Mouse (Mus musculus) heart, embryonic 11.5 days (tissue): Measurements from ENCODE around the gene Paqr6. TPM values are rescaled to one million over a fixed set of nuclear protein-coding genes. Genes with fewer than 3 reads are reported as not detected.

Experiments used
- ATAC-seq: fragments of 200-750 bp; cut with Nextera tagmentation; replicated peaks from 2 replicates; pipeline ENCODE4 v1.8.0; 2017; ENCODE audit warnings: moderate library complexity; ENCODE audit not compliant: insufficient number of reproducible peaks, low FRiP score, low TSS enrichment
- H3K27ac ChIP-seq: fragments of 300-500 bp; sonication (generic); 2 replicates; pipeline ENCODE4 v1.5.1; 2014; ENCODE audit warnings: mild to moderate bottlenecking, low read depth, low read length
- H3K27me3 ChIP-seq: fragments of 300-500 bp; sonication (generic); 2 replicates; pipeline ENCODE4 v1.6.1; 2014; ENCODE audit warnings: mild to moderate bottlenecking, low read length, mixed read lengths; ENCODE audit not compliant: control insufficient read depth, insufficient read depth
- H3K36me3 ChIP-seq: fragments of 300-500 bp; sonication (generic); 2 replicates; pipeline ENCODE4 v1.6.1; 2014; ENCODE audit warnings: mild to moderate bottlenecking, low read length, moderate library complexity, mixed read lengths; ENCODE audit not compliant: control insufficient read depth, insufficient read depth
- H3K4me1 ChIP-seq: fragments of 300-500 bp; sonication (generic); 2 replicates; pipeline ENCODE4 v1.6.1; 2014; ENCODE audit warnings: low read length; ENCODE audit not compliant: control insufficient read depth, insufficient read depth
- H3K4me2 ChIP-seq: fragments of 300-500 bp; sonication (generic); 2 replicates; pipeline ENCODE4 v1.6.1; 2014; ENCODE audit warnings: mild to moderate bottlenecking, moderate library complexity
- H3K4me3 ChIP-seq: fragments of 300-500 bp; sonication (generic); 2 replicates; pipeline ENCODE4 v1.5.1; 2014; ENCODE audit warnings: low read depth, low read length
- H3K9ac ChIP-seq: fragments of 300-500 bp; sonication (generic); 2 replicates; pipeline ENCODE4 v1.6.1; 2014; ENCODE audit warnings: mild to moderate bottlenecking, low read depth, low read length, moderate library complexity
- H3K9me3 ChIP-seq: fragments of 300-500 bp; sonication (generic); replicated peaks from 2 replicates; pipeline ENCODE4 v1.6.1; 2016; ENCODE audit warnings: low read length; ENCODE audit not compliant: control insufficient read depth
- WGBS: fragments of 180-500 bp; shearing (Covaris S2); extraction: QIAGEN DNeasy Blood & Tissue Kit; methylation state at CpG from one replicate; pipeline ENCODE4 v1.1.7; 2014; ENCODE audit not compliant: insufficient replicate concordance; 5-methylcytosine and 5-hydroxymethylcytosine counted together
- polyA plus RNA-seq: library from polyadenylated mRNA; unstranded; fragments of >200 nt; fragmentation: Nextera tagmentation; extraction: Ambion mirVana; gene quantifications from 2 replicates; pipeline ENCODE4 v1.2.1, GENCODE M21; 2014

Paqr6 gene
- polyA plus RNA-seq: 2.7 and 3.0 TPM in 2 replicates

DNA sequence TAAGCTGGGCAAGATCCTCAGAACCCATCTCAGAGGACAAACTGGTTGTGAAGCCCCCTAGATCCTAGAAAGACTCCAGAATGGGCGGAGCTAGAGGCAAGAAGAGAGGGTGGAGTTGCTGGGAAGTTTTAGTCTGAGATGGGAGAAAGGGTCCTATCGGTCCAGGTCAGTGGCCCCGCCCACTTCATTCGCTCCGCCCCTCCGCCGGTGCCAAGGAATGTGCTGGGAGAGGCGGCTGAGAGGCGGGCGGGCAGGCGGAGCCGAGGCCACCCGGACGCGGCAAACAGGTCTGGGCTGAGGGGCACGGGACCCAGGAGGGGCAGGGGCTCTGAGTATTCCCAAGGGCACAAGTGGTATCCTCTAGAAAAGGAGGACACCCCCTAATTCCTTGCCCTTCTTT lies at the start of gene Paqr6:
Paqr6 (plus strand) TSS at position 248 of the 400 bp plus-strand sequence.
- H3K36me3 ChIP-seq: peaks cover 24% of the 10 kb centered on the region
- H3K27ac ChIP-seq: peak within 1 kb of the TSS; percentile 73
- H3K4me1 ChIP-seq: peaks cover 21% of the 10 kb centered on the region
- H3K27me3 ChIP-seq: peaks cover 19% of the 10 kb centered on the region
- WGBS: under 1% methylated on average over 16 of the region's 16 CpGs
- H3K9me3 ChIP-seq: no peaks in the 10 kb centered on the region
- ATAC-seq: peak; percentile 28
- 0 out of 2 replicates have a peak within 1 kb of the TSS, but pooled peaks have one; percentile 28 for H3K9ac ChIP-seq
- H3K4me2 ChIP-seq: peak within 1 kb of the TSS; percentile 60
- peak within 1 kb of the TSS; percentile 27 for H3K4me3 ChIP-seq

DNA sequence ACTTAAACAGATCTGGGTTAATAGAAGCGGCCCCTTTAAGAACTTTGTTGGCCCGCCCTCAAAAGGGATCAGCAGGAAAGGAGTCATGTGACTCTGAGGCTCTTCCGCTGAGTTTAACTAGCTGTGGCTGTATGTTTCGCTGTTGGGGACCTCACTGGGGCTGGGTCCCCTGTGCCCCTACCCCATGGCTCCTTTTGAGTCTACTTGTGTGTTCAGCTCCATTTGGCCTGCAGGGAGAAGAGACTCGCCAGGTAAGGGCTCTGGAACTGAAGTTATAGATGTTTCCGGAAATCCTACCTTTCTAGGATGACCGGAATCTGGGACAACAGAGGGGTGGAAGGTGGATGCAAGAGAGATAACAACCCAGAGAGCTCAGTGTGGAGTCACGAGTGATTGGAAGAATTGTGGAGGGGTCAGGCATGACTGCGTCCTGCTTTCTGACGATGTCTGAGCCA lies 39.4 kb upstream of the Paqr6 start, which contains the start of gene Glmp:
Glmp (plus strand) TSS at position 73 of the 455 bp plus-strand sequence.
- H3K4me2 ChIP-seq: peak within 1 kb of the TSS; percentile 95
- no peaks in the 10 kb centered on the region for H3K9me3 ChIP-seq
- ATAC-seq: peak; percentile 66; the same call in 1 of the 2 replicates
- peaks cover 5% of the 10 kb centered on the region for H3K4me1 ChIP-seq
- H3K4me3 ChIP-seq: peak within 1 kb of the TSS; percentile 88
- H3K27me3 ChIP-seq: no peaks in the 10 kb centered on the region
- peaks cover 25% of the 10 kb centered on the region for H3K36me3 ChIP-seq
- WGBS: 2% methylated on average over 10 of the region's 10 CpGs
- peak within 1 kb of the TSS; percentile 88 for H3K9ac ChIP-seq
- H3K27ac ChIP-seq: no peak within 1 kb of the TSS

DNA sequence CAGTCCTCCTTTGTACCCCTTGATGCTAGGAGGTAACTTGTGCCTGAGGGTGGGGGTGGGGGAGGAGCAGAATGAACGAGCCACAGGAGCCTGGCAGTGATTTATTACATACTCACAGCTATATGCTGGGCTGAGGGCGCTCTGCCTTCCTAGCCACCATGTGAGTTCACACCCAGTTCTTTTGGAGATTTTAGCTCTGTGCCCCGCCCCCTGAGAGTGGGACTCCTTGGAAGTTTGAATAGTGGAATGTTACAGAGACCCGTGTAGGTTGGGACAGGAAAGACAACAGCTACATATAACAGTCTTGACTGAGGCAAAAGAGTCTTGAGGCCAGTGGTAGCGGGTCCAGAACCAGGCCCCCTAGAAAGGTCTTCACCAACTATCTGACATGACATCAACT lies 35.4 kb upstream of the Paqr6 start:
- H3K9ac ChIP-seq: no peak overlapping the region
- peaks cover 5% of the 10 kb centered on the region for H3K36me3 ChIP-seq
- no peak for ATAC-seq
- no peaks in the 10 kb centered on the region for H3K27me3 ChIP-seq
- H3K9me3 ChIP-seq: no peaks in the 10 kb centered on the region
- H3K27ac ChIP-seq: no peak overlapping the region
- peaks cover 5% of the 10 kb centered on the region for H3K4me1 ChIP-seq
- no peak overlapping the region for H3K4me3 ChIP-seq
- H3K4me2 ChIP-seq: no peak overlapping the region
- WGBS: 78% methylated on average over 5 of the region's 5 CpGs

DNA sequence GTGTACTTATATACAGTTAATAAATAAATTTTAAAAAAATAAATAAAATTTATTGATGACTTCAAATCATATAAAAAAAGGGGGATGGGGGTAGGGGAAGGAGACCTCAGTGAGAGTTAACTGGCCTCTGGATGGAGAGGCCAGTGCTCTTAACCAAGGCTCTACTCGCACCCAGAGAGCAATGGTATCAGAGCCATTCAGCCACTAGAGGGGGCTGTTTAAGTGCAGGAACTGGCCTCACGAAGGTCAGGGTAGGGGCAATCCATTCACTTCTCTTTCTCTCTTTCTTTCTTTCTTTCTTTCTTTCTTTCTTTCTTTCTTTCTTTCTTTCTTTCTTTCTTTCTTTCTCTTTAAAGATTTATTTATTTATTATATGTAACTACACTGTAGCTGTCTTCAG lies 33.1 kb upstream of the Paqr6 start:
- 25% methylated on average over 2 of the region's 2 CpGs for WGBS
- H3K27me3 ChIP-seq: no peaks in the 10 kb centered on the region
- H3K4me1 ChIP-seq: peaks cover 6% of the 10 kb centered on the region
- no peak overlapping the region for H3K27ac ChIP-seq
- H3K9ac ChIP-seq: no peak overlapping the region
- no peak overlapping the region for H3K4me2 ChIP-seq
- no peak overlapping the region for H3K4me3 ChIP-seq
- peaks cover 5% of the 10 kb centered on the region for H3K36me3 ChIP-seq
- no peak for ATAC-seq
- H3K9me3 ChIP-seq: no peaks in the 10 kb centered on the region

DNA sequence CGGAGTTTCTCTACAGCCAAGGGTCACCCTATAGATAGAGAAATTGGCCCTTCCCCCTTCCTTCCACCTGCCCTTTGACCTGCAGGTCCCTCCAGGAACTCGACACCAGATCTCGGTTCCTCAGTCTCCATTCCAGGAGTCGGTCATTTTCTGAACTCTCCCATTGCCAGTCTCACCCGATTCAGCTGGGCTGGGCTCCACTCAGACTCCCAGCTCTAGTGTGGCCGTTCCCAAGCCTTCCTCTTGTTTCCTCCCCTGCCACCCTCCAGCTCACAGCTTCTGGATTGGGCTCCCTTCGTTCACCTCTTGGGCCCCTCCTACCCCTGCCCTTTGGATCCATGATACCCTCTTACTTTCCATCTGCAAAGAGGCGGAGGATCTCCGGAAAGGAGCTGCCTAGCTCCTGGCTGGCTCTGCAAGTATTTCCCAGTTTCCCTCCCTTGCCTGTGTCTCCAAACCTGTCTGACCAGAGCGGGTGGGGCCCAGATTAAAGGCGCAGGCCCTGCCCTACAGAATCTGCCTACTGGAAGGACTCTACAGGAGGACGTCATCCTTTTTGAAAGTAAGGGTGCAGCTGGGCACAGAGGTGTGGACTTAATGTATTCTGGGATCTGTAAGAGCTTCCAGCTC lies 30.2 kb upstream of the Paqr6 start:
- H3K4me2 ChIP-seq: peak overlapping the region; percentile 82
- 32% methylated on average over 12 of the region's 12 CpGs for WGBS
- no peak overlapping the region; the same call in 1 of the 2 replicates for H3K9ac ChIP-seq
- ATAC-seq: no peak
- no peaks in the 10 kb centered on the region for H3K27me3 ChIP-seq
- H3K4me1 ChIP-seq: peaks cover 14% of the 10 kb centered on the region
- H3K9me3 ChIP-seq: no peaks in the 10 kb centered on the region
- no peak overlapping the region for H3K27ac ChIP-seq
- no peak overlapping the region for H3K4me3 ChIP-seq
- H3K36me3 ChIP-seq: peaks cover 3% of the 10 kb centered on the region

DNA sequence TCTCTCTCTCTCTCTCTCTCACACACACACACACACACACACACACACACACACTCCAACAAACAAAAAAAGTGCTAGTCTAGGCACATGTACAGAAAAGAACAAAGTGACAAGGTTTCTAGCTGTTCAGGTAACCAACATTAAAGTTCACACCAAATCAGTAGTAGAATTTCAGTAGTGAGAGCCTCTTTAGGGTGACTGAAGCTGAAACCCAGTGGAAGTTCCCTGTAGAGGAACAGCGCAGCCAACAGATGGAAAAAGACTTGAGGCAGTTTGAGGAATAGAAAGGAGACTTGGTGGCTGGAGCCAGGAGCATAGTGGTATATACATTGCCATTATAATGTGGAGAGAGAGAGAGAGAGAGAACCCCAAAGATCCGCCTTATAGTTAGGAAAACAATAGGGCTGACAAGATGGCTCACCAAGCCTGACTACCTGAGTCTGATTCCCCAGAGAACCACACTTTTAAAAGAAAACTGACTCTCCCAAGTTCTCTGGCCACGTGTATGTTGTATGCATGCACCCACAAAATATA lies 29.4 kb upstream of the Paqr6 start:
- H3K4me2 ChIP-seq: peak overlapping the region; percentile 82
- H3K36me3 ChIP-seq: no peaks in the 10 kb centered on the region
- WGBS: 33% methylated on average over 3 of the region's 3 CpGs
- H3K9me3 ChIP-seq: no peaks in the 10 kb centered on the region
- H3K4me1 ChIP-seq: peaks cover 14% of the 10 kb centered on the region
- peak overlapping the region; percentile 94 for H3K27ac ChIP-seq
- H3K9ac ChIP-seq: peak overlapping the region; percentile 97
- H3K27me3 ChIP-seq: no peaks in the 10 kb centered on the region
- no peak for ATAC-seq
- H3K4me3 ChIP-seq: peak overlapping the region; percentile 89

DNA sequence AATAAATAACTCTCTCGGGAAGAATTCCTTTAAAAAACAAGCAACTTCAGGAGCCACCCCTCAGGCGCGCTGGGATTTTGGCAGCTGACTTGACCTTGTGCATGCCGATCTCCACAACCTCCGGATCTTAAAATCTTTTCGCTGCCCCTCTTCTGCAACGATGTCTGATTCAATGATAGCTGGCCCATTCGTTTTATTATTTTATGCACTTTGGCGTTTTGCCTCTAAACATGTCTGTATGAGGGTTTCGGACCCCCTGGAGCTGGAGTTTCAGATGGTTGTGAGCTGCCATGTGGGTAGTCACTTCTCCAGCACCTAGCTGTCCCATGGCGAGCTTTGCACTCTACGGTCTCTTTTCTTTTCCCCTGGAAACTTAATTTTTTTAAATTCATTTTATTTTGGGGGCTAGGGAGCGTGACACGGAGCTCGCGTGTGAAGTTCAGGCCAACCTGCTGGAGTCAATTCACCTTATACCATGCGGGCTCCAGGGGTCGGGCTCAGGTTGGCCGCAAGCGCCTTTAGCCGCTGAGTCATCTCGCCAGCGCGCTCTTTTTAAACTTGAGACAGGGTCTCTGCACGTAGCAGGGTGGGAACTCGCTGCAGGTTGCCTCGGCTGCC lies 28.8 kb upstream of the Paqr6 start:
- WGBS: under 1% methylated on average over 27 of the region's 27 CpGs
- no peaks in the 10 kb centered on the region for H3K27me3 ChIP-seq
- H3K27ac ChIP-seq: peak overlapping the region; percentile 94
- peak overlapping the region; percentile 97 for H3K9ac ChIP-seq
- ATAC-seq: 0 out of 2 replicates have a peak, but pooled peaks have one; percentile 44
- H3K4me2 ChIP-seq: peak overlapping the region; percentile 82
- peak overlapping the region; percentile 89 for H3K4me3 ChIP-seq
- peaks cover 14% of the 10 kb centered on the region for H3K4me1 ChIP-seq
- H3K36me3 ChIP-seq: no peaks in the 10 kb centered on the region
- H3K9me3 ChIP-seq: no peaks in the 10 kb centered on the region

DNA sequence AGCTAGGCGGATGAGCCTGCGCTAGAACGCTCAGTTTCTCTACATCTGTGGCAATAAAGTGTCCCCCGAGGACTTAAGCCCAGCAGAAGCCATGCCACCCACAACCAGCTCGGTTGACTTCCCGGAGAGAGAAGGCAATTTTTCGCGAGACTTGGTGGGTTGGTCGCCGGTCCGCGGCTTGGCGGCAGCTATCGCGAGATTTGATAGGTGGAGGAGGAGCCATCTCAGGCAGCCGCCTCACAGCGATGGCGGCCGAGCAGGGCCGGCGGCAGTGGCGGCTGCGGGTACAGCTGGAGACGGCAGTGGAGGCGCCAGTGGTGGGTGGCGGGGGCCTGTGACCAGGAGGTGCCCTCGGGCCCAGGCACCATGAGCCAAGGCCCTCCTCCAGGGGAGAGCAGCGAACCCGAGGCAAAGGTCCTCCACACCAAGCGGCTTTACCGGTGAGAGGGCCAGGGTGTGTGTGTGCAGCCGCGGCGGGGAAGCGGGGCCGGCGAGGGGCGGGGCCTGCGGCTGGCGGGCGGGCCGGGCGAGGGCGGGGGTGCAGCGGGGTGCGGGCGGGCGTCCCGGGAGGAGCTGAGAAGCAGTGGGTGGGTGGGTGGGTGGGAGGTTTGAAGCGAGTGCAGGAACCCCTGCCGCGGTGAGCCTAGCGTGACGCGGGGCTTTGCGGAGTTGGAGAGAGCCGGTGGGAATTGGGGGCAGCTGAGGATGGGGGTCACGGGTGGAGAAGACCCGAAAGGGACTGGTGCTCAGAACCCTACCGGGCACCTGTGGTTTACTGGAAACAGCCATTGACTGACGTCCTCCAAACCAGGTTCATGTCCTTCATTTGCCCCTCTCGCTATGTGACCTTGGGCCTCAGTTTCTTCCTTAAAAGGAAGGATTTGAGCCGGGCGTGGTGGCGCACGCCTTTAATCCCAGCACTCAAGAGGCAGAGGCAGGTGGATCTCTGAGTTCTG lies 28.0 kb upstream of the Paqr6 start, which contains the start of the genes Tmem79 and Smg5:
Tmem79 (minus strand) TSS at position 91 of the 956 bp plus-strand sequence.
Smg5 (plus strand) TSS at position 203 of the 956 bp plus-strand sequence.
- Histone ChIP-seq H3K27me3 (no peaks in the 10 kb centered on the region), H3K9me3 (no peaks in the 10 kb centered on the region), H3K36me3 (no peaks in the 10 kb centered on the region), H3K9ac (peak within 1 kb of the TSS; percentile 97), H3K4me1 (peaks cover 14% of the 10 kb centered on the region), H3K4me2 (peak within 1 kb of the TSS; percentile 82), H3K27ac (peak within 1 kb of the TSS; percentile 94), H3K4me3 (peak within 1 kb of the TSS; percentile 89)
- peak; percentile 86 for ATAC-seq
- 1% methylated on average over 54 of the region's 66 CpGs for WGBS
